Mouse (Mus musculus): ENCODE results near the gene Adgra3. TPM values are rescaled to one million over a fixed set of nuclear protein-coding genes. Genes with fewer than 3 reads are reported as not detected.

The Adgra3 gene
- polyA plus RNA-seq (2014; fragmentation: Illumina TruSeq; extraction: RNeasy Lipid Tissue Mini Kit (QIAGEN cat#74804); ENCODE audit: low read depth, low replicate concordance): 10.3 TPM

DNA sequence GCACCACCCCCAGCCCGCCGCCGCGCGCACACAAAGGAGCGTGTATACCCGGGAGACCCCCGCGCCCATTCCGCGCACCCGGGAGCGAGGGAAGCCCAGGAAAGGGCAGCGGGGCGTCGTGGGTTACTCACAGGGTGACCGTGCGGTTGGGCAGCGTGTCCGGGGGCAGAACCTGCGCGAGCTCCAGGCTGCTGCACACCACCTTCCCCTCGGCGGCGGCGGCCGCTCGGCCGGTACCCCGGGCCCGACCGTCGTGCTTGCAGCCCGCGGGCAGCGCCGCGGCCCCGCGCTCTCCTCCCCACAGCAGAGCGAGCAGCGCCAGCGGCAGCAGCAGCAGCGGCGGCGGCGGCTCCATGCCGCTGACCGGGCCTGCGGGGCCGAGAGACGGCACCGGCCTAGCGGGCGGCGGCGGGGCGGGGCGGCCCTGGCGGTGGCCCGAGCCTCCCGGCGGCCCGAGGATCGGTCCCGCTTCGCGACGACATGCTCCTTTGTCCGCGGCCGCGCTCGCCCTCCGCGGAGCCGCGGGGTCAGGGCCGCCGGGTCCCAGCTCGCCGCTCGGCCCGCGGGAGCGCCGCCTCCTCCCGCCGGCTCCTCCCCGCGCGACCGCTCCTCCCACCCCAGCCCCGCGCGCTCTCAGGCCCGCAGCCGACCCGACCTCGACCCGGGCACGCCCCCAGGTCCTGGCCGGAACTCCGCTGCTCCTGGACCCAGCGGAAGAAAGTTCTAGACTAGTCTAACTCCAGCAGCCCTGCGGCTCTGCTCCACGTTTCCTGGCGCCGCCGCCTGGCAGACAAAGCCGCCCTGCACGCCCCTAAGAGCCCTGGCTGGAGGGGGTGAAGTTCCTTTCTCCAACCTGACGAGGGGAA is at the start of gene Adgra3:
Adgra3 (minus strand) TSS at position 586 of the 866 bp plus-strand sequence.

Measured in testis, adult 10 weeks (tissue).